Mouse (Mus musculus) heart, adult 9 months (tissue): ENCODE measurements around the gene Pla2g5.
"Not testable (repeated sequence)": the region's sequence is repeated elsewhere in the genome, so short reads cannot be mapped to it uniquely, and the experiment has no call there.

Experiments used
- DNase-seq, 2 experiments: peaks; one replicate each; pipeline ENCODE4 v3.0.0; 2022; ENCODE audit warnings: low spot score in 2 of 2

The Pla2g5 gene

DNA sequence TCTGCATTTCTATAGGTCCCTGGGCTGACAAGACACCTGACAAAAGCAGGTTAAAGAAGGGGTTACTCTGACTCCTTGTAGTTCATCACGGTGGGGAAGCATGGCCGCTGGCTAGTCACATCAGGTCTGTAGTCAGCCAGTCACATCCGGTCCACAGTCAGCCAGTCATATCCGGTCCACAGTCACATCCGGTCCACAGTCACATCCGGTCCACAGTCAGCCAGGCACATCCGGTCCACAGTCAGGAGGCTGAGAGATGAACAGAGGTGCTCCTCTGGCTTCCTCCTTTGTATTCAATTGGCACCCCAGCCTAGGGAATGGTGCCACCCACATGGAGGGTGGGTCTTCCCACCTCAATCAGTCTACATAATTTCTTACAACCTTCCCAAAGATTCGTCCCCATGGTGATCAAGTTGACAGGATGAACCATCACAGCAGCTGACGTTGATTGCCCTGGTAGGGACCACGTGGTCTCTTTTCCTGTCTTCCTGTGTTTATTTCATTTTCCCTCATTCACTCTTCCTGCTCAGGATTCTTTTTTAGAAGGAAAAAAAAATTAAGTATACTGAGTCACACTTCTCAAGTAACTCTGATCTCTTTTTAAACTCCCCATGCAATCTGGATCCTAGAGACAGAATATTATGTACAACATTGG, at the start of gene Pla2g5:
TSS of gene Pla2g5 (minus strand) at position 139 of the 655 bp plus-strand sequence.
- no peak for DNase-seq

DNA sequence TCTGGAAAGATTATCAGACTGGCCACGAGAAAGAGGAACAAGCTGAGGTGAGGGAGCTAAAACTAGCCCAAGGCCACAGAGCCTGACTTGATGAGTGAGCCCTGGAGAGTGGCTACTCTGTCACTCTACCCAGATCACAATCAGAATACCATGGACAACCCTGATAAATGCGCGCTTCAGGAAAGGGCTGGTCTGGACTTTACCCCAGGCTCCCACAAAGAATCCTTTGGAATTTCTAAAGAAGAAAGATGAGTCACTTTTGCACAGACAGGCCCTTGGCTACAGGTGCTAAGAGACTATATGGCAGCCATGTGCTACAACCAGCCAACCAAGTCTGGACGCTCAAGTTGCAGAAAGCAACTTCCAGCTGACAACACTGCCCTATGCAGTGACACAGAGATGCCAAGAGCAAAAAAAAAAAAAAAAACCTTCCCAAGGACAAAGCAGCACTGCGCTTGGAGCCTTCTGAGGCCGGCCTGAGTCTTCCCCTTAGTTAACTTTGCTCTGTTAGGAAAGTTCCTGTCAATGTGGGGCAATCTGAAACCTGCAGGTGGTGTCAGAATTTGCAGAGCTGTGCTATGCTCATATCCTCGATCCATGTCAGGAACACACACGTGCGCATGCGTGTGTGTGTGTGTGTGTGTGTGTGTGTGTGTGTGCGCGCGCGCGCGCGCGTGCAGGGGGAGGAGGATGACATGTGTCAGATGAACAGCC, 42.5 kb upstream of the Pla2g5 start:
- DNase-seq: no peak

DNA sequence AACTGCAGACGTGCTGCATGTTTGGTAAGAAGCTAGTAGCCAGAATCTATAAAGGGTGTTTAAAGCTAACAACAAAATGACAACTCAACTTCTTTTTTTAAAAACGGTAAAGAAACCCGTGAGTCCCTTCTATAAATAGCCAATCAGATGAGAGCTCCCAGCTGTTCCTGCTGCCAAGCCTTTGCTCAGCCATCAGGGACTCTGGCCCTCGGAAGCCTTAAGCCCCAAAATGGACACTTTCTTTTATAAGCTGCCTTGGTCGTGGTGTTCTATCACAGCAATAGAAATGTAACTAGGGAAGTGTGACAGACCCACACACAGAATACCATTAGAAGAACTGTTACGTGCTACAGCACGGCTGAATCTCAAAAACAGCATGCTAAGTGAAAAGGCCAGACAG, 36.1 kb upstream of the Pla2g5 start:
- DNase-seq: no peak

DNA sequence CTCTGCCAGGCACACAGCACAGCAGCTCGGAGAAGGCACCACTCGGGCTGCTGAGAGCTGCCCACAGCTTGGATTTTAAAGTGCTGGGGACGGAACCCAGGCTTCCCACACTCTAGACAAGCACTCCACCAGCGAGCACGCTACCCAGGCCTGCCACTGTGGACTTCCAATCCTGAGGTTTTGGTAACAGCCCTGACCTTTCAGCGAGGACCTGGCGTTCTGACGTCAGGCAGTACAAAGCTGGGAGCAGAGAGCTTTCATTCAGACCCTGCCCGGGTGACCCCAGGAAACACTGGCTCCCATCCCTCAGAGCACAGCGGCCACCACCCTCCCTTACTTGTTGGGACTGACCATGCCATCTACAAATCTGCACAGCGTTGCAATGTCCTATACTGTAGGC, 30.5 kb upstream of the Pla2g5 start:
- DNase-seq: not testable (repeated sequence)

DNA sequence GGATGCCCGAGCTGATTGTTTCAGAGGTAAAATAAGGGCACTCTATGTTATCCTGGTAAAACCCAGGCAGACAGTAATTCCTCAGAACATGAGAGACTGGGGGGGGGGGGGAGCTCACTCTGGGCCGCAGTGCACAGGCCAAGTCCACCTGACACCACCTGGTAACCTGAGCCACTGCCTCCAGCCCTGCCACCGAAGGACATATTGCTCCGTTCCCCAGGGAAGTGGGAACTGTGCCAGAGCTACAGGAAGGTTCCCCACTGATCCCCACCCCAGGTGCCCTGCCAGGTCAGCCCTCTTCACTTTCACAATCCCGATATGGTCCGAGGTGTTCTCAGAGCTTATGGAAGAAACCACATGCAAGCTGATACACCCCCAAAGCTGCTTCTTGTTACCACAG, 29.4 kb upstream of the Pla2g5 start:
- no peak for DNase-seq

DNA sequence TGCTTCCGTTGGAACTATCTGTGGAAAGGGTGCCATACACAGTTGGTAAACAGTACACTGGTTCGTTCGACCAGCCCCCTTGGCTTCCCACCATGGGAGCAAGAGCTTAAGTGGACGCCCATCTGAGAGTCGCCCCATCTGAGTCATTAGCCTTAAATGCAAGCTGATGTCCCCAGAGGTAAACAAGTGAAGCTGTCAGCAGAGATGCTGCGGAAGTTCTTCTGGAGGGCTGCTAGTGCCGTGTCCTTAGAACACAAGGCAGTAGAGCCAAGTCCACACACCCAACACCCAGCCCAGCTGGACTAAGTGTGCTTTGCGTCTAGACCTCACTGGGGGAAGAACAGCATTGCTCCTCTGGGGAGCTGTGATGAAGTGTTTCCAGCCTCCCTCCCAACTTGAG, 26.4 kb upstream of the Pla2g5 start:
- peak; percentile 40 to 47 for DNase-seq

DNA sequence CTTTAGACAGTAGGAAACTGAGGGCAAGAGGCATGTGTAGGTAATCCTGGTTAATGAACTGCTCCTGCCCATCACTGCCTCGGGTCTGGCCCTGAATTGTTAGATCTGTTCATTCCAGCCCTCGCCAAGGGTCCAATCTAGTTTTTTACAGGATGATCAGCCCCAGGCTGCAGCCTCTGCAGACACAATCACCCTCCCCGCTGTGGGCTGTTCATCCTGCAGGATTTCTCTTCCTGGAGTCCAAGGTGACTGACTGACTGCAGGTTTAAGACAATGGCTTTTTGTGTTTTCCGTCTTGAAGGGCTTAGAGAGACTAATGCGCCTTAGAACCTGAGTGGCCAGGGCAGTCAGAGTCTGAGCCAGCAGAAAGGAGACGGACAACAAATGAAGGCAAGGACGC, 25.9 kb upstream of the Pla2g5 start:
- no peak for DNase-seq

DNA sequence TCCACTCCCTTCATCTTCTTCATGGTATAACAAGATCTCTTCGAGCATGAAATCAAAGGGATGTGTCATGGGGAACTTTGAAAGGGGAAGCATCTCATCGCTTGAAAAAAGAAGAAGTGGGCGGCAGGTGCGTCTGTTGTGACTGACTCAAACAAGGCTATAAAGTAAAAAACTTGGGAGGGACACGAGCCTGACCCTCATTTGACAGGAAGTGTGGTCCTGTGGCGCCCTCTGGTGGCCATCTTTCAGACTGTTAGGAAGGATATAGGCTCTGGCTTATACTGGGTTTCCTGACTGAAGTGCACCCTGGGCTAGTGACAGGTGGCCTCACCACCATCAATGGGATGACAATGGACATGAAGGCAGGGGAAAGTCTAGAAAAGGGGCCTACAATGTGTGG, 21.0 kb upstream of the Pla2g5 start:
- peak; percentile 72 to 77 for DNase-seq

DNA sequence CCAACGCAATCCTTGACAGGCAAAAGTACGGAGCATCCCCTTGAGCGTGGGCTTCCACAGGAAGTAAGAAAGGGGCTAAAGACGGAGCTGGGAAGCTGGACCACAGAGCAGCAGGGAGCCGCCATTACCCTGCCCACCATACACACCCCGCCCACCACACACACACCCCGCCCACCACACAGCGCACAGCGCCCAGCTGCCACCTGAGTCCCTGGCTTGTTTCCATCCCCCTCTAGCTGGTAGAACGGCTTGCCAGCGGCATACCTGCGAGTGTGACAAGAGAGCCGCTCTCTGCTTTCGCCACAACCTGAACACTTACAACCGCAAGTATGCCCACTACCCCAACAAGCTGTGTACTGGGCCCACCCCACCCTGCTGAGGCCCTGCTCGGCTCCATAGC, 18.9 kb upstream of the Pla2g5 start:
- DNase-seq: no peak

DNA sequence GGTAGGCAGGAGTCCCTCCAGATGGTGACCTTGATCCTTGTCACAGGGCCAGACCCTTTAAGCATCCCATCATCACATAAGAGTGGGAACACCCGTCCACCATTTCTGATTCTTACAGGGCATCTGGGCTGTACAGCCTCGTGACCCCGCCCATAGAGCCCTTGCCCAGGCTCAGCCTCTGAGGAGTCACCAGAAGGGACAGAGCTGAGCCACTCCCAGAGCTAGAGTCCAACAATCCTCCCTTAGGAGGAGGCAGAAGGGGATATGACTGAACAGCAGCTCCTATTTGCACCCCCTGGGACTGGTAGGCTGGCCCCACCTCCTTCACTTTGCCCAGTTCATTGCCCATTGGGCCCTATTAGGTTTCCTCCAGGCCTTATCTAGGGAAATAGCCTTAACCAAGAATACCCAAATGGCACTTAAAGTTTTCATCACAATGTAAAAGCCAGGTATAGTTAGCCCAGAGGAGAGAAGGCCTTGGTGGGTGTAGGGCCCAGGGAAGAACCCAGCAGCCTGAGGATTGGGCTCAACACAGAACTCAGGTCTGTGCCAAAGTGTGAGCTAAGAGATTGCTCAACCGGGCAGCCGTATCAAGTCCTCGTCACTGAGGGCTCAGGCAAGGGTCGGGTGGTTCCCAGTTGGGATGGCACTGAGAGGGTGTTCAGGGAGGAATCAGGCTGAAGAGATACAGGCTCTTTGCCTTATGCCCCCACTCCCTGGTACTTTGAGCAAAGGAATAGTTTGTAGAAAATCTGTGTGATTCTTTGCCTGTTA, 17.7 kb upstream of the Pla2g5 start:
- DNase-seq: peak; percentile 30 to 49

DNA sequence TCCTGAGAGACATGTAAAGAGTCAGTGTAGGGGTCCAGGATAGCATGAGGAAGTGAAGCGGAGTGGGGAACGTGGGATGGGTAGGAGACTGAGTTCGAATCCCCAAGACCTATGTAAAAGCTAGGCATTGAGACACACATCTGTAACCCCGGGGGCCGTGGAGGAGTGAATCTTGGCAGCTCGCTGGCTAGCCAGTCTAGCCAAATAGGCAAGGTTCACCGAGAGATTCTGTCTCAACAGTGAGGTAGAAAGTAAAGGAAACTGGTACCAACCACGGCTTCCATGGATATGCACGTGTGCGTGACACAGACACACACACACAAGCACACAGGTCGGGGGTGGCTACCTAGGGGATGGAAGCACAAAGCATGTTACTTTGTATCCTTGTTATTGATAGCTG, 16.5 kb upstream of the Pla2g5 start:
- no peak for DNase-seq

DNA sequence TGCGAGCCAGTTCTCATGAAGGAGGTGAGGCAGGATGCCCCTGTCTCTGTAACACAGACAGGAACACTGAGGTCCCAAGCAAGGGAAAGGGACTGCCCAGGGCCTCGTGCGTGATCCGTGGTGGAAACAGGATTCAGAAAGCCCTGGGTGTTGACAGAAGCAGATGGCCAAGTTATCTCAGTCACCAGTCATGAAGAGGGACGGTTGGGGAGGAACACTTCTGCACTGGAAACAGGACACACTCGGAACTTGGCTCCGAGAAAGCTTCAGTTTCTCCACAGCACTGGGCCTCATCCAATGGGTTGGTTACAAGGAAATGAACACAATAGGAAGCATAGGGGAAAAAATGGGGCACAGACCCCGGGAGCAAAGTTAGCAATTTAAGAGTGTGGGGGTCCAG, 15.5 kb upstream of the Pla2g5 start:
- DNase-seq: peak; percentile 56 to 60

DNA sequence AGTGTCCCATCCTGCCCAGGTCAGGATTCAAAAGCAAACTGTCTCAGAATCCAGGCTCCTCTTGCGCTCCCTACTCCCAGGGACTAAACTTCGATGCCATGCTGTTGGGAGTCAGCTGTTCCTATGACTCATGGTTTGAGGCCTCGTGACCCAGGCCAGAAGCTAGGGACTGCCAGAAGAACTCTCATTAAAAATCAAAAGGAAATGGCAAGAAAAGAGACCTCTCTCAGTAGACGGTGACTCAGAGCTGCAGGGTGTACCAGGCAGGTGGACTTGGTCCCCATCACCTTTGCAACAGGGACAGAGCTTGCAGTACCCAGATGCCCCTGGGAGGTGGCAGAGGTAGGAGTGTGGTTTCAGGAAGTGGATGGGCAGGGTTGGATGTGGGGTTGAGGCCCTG, 14.4 kb upstream of the Pla2g5 start, which contains the start of gene Pla2g2e:
TSS of gene Pla2g2e (plus strand) at position 212 of the 400 bp plus-strand sequence.
- DNase-seq: peak; percentile 40

DNA sequence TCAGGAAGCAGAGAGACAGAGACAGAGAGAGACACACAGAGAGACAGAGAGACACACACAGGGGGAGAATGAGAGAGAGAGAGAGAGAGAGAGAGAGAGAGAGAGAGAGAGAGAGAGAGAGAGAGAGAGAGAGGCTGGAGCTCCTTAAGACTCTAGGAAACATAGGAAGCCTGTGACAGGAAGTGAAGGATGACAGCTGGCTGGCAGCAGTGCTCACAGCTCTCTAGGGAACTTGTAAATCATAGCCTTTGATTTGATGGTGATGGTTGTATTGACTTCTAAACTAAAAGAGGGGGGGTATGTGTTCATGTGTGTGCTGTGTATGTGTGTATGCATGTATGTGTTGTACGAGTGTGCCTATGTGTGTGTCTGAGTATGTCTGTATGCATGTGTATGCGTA, 12.7 kb upstream of the Pla2g5 start:
- no peak for DNase-seq

DNA sequence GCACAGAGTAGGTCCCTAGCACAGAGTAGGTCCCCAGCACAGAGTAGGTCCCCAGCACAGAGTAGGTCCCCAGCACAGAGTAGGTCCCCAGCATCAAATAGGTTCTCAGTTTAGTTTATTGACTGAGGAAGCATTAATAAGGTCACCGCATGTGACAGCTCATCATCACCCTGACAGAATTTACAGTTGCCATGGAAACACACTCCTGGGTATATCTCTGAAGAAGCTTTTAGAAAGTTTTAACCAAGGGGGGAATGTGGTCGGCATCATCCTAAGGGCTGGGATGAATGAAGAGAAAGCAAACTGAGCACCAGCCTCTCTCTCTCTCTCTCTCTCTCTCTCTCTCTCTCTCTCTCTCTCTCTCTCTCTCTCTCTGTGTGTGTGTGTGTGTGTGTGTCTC, 12.0 kb upstream of the Pla2g5 start:
- DNase-seq: not testable (repeated sequence)

DNA sequence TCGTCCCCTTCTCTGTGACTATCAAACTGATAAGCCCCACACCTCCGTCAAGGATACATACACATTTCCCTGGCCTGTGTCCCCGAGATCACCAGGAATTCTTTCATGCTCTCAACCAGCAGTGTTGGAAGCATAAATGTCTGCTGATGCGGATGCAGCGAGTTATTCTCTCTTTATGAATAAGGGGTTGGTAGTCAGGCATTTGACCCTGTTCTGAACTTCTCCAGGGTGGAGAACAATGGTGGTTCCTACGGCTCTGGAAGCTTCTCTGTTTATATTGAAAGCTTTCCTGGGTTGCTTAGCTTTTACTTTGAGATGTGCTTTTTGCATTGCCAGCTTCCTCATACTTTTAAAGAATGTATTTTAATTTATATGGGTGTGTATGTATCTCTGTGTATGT, 10.6 kb upstream of the Pla2g5 start, which contains the start of gene Gm13030:
TSS of gene Gm13030 (minus strand) at position 101 of the 400 bp plus-strand sequence.
- DNase-seq: no peak

DNA sequence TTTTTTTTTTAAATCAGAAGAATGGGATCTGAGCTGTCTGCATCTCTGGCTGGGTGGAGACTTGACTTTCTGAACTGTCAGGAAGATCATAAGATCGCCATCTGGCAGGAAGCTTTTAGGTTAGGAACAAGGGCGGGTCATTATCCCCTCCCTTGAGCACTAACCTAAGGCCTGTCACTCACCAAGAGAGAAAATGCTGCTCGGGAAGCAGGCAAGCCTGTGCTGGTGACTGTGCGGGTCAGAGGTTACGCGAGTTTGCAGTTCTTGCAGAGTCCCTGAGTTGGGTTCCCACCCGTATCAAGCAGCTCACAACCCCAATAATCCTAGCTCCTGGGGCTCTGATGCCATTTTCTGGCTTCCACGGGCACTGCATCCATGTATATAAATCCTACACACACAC, 5.4 kb upstream of the Pla2g5 start:
- DNase-seq: no peak

DNA sequence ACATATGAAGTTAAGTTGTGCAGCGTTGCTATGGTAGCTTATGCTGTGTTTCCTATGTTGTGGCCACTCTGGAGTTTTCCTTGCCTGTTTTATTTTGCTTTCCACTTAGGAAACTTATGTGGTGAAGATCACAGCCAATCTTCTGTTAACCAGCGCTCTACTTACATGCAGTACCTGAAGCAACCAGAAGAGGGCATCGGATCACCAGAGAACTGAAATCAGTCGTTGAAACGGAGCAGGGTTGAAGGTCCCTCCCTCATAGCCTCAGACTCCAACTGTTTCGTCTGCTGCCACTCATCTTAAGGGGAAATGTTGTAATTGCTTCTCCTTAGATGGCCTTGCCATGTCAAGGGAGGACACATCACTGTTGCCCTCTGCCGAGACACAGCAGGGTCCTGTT, 3.1 kb upstream of the Pla2g5 start:
- peak in 1 of 2 experiments; percentile 75 for DNase-seq

DNA sequence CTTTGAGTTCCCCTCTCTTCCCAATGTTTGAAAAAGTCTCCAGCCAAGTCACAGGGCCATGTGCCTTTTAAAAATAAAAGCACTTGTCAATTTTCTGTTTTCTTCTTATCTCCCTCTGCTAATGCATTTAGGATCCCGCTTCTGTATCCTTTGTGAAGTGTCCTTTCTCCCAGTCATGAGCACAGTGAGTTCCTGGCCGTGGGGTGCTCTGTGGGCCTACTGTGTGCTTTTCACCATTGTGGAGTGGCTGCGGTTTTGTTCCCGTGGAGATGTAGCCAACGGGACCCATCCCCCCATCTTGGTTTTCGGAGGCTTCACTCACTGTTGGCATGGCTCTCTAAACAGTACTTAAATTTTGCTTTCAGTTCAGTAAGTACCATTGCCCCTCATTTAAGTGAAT, 2.7 kb upstream of the Pla2g5 start:
- no peak for DNase-seq

DNA sequence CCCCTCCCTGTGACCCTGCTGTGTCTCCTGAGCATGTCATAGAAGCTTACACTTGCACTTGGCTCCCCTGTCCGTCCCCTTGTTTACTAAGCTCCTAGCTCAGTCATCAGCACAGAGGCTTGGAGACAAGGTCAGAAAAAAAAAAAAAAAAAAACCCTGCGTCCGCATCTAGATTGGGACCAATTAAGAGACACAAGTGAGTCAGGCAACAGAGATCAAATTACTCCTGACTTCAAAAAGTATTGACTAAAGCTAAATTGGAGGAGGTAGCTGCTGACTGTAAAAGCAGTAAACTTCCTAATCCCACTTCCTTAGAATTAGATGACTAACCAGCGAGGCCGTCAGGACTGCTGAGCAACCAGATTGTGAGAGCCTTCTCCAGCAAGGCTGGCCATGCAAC, 1.8 kb upstream of the Pla2g5 start:
- DNase-seq: no peak

DNA sequence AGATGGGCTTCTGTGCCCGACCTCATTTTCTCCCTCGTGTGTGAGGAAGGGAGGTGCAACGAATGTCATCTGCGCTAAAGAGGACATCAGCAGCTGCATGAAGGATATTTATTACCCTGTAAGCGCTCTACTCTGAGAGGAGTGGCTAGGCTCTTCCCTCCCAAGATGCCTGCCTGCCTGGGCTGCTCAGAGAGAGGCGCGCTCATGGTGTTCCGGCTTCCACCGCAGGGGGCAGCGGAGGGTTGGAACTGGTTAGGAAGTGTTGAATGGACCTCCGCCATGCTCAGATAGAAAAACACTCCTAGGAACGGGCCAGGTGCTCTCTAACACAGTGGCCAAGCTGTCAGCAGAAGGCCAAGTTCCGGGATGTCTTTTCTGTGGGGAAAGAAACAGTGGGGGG, 3.6 kb downstream of the Pla2g5 start:
- DNase-seq: no peak

DNA sequence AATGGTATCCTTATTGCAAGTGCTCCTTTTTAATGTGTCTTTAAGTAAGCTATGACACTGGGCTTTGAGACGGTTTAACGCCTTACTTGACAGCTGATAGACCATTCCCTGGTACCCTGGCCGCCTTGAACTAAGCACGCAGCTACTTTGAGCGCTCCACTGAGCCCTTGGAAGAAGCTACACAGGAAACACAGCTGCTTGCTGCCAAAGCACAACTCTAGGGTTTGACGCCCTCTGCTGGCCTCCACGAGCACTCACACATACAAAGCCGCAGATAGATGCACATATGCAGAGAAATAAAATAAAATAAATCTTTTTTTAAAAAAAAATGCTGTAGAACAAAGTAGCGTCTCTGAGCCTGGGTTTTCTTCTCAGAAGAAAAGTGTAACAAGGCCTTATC, 4.0 kb downstream of the Pla2g5 start:
- DNase-seq: no peak

DNA sequence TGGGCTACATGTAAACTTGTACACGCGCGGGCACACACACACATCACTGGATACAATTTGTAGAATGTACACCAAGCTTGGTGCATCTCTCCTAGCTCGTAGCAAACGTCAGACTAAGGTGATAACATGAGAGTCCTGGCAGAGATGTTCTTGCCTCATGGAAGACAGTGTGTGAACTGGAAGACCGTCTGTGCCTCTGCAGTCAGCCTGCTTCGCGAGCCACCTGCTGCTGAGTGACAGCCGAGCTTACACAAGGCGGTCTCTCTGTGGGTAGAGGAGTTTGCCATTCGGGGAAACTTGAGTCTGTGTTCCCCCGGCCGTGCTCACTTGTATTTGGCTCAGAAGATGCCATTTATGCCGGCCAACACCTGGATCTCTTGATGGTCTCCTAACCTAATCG, 4.8 kb downstream of the Pla2g5 start:
- no peak for DNase-seq
